Comparison of ENCODE assay signal across 8 mouse cellular contexts in the genomic region with DNA sequence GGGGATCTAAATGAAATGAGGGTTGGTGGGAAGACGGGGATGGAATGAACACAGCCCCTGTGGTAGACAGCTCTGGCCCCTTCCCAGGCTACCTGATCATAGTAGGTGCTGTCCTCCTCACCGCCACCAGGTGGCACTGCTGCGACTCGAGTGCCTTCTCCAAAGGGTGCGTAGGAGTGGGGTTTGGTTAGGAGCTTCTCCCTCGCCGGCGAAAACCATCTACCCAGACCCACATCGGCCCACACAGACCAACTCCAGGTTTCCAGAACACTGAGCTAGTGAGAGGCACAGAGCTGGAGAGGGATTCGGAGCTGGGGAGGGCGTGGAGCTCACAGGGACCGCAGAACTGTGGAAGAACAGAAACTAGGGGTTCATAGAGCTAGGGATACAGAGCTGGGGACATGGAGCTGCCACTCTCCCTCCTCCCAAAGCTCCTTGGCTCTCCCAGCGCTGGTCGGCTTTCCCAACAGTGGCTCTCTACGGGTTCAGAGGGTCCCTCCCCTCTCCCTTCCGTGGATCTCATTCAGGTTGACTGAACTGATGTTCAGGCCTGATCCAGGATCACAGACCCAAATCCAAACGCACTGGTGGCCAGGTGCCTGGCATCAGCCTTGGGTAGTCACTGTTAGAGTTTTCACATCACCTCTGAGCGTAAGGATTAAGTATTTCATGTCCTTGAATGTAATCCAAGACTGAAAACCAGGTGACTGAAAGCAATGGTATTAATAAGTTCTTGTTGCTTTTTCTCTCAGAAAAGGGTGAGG. TPM values are rescaled to one million over a fixed set of nuclear protein-coding genes. Genes with fewer than 3 reads are reported as not detected.
DNase-seq lines count a peak whose midpoint lies in the region; ATAC-seq lines count a peak whose summit lies in the region.

No protein-coding gene starts in this region.

- peak; percentile 66 for DNase-seq in ovary, postnatal 14 days (ENCODE audit: low spot score)
- DNase-seq in ovary, postnatal 10 days (ENCODE audit: low spot score) = no peak
- DNase-seq in cerebellum, postnatal 4 days (ENCODE audit: low spot score in 2 of 2) = peak; percentile 66 to 76
- peak; percentile 46 to 56 for DNase-seq in gastrocnemius, adult 8-10 months (ENCODE audit: low spot score in 2 of 2)
- DNase-seq in hindlimb bud, embryonic 11.5 days (ENCODE audit: extremely low spot score, low read depth, low spot score) = peak; percentile 33
- peak; percentile 82 to 86 for DNase-seq in left cerebral cortex, postnatal 14 days (ENCODE audit: low spot score in 2 of 2)
- DNase-seq in right cerebral cortex, postnatal 4 days = peak; percentile 82

- peak; percentile 95 for ATAC-seq in megakaryocyte progenitor cell, adult 5-6 weeks (replicated peaks; ENCODE audit: poor library complexity)

- intact Hi-C loops in left cerebral cortex, postnatal 14 days (cut with DNase I) = loop anchor here (10.0 kb wide), 1 partner anchor 262 kb away; no protein-coding TSS in a partner anchor

RNA-seq across cellular contexts. Expression of a gene that starts 18.2 kb away (rescaled TPM):
- total RNA-seq in gastrocnemius, adult 8-10 months (2022) = 100 to 1,000 TPM in 1 of 4 experiments, 10 to 100 TPM in 3; 83.6 to 123 (median 95.6) TPM
- 10 to 100 TPM; 25.7 to 28.0 TPM for total RNA-seq in left cerebral cortex, postnatal 14 days (2021)
- total RNA-seq in megakaryocyte progenitor cell, adult 5-6 weeks (2015) = 6.4 and 7.7 TPM in 2 replicates
- total RNA-seq in megakaryocyte progenitor cell, adult 5-6 weeks (2017) = 6.5 and 7.8 TPM in 2 replicates

RNA-seq across cellular contexts. Expression of a gene that starts 21.0 kb away (rescaled TPM):
- 10 to 100 TPM in 2 of 4 experiments, 1 to 10 TPM in 2; 5.9 to 19.9 (median 10.1) TPM for total RNA-seq in gastrocnemius, adult 8-10 months (2022)
- under 1 TPM; 0.40 to 0.53 TPM for total RNA-seq in left cerebral cortex, postnatal 14 days (2021)
- total RNA-seq in megakaryocyte progenitor cell, adult 5-6 weeks (2015) = 0.25 and 1.6 TPM in 2 replicates
- 0.95 and 4.1 TPM in 2 replicates for total RNA-seq in megakaryocyte progenitor cell, adult 5-6 weeks (2017)

RNA-seq across cellular contexts. Expression of a gene that starts 33.6 kb away (rescaled TPM):
- total RNA-seq in gastrocnemius, adult 8-10 months (2022) = under 1 TPM in 1 of 4 experiments, not detected in 3; 0.22 TPM
- total RNA-seq in left cerebral cortex, postnatal 14 days (2021) = 10 to 100 TPM; 42.8 to 60.9 TPM
- not detected in 2 replicates for total RNA-seq in megakaryocyte progenitor cell, adult 5-6 weeks (2015)
- not detected in 2 replicates for total RNA-seq in megakaryocyte progenitor cell, adult 5-6 weeks (2017)

Comparison
In these comparisons a context has a peak if more than half of its experiments do, and no peak if none do; other contexts are left out.
1. RNA of a gene that starts 33.6 kb away (total RNA-seq): 42.8 to 60.9 TPM in left cerebral cortex, postnatal 14 days; 0.22 TPM in gastrocnemius, adult 8-10 months and not detected in megakaryocyte progenitor cell, adult 5-6 weeks; every median in the first group is over 10 times any median in the second.